Mouse (Mus musculus): ENCODE results near the gene Gnai3. TPM values are rescaled to one million over a fixed set of nuclear protein-coding genes. Genes with fewer than 3 reads are reported as not detected.

Gnai3 gene
- polyA plus RNA-seq, 1 experiment, result not detected

DNA sequence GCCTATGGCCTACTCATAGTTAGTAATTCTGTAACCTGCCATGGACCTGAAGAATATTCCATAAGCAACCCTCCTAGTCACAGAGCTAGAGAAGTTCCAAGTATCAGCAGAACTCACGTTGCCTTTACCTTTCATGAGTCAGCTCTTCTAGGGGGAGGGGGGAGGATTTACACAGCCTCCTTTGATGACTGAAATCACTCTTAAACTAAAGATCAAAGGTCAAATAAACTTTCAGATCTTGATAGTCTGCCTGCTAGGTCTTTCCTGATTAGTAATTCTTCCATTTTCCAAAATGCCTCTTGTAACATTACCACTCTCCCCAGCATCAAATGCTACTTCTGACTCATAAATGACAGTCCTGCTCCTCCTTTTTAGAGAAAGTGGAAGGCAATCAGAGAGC, 21.8 kb downstream of the Gnai3 start:
- Histone ChIP-seq H3K27ac (ENCODE audit: insufficient read depth, low read depth, low read length) (no peak overlapping the region), H3K4me3 (ENCODE audit: insufficient read depth, low read depth, low read length) (no peak overlapping the region), H3K4me1 (ENCODE audit: control insufficient read depth, insufficient read depth, low read length) (peaks cover 2% of the 10 kb centered on the region; the same call in 1 of the 2 replicates)
- WGBS, result 49% methylated on average over 1 of the region's 1 CpGs
- no peak for TF ChIP-seq POLR2A (IDR thresholded peaks at IDR 0.05; ENCODE audit: insufficient read depth, low read depth, low read length)
- no peak for TF ChIP-seq CTCF (IDR thresholded peaks at IDR 0.05; ENCODE audit: insufficient read depth, low read depth, low read length)

DNA sequence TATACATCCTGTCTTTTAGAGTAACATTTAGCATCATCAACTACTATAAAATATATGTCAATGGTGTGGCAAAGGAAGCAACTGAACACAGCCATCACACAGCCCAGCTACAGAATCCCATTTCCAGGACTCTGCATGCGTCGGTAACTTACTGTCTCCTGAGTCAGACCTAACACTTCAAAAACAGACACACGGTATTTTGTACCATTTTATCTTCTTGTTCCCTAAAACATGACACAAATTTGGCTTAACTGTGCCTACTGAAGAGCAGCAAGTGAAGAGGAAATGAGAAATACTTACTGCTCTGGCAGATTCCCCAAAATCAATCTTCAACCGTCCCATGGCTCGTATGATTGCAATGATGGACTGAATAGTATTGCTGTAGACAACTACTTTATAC, 22.7 kb downstream of the Gnai3 start:
- Histone ChIP-seq H3K27ac (ENCODE audit: insufficient read depth, low read depth, low read length) (no peak overlapping the region), H3K4me3 (ENCODE audit: insufficient read depth, low read depth, low read length) (no peak overlapping the region), H3K4me1 (ENCODE audit: control insufficient read depth, insufficient read depth, low read length) (no peaks in the 10 kb centered on the region)
- WGBS, result 67% methylated on average over 5 of the region's 5 CpGs
- no peak for TF ChIP-seq POLR2A (IDR thresholded peaks at IDR 0.05; ENCODE audit: insufficient read depth, low read depth, low read length)
- no peak for TF ChIP-seq CTCF (IDR thresholded peaks at IDR 0.05; ENCODE audit: insufficient read depth, low read depth, low read length)

DNA sequence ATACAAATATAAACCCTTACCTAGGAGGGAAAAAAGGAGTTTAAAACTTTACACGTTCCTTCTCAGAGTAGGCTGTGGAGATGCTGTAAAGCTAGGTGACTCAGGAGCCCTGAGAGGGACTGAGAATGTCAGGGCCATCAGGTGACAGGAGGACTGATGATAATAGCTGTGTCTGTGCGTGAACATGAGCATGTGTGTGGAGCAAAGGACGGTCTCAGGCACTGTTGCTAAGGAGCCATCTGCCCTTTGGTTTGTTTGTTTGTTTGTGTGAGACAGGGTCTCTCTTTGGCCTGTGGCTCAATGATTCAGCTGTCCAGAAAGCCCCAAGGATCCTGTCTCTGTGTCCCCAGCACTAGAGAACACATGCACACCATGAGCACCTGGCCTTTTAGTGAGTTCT, 24.8 kb downstream of the Gnai3 start:
- H3K4me3 ChIP-seq (ENCODE audit: insufficient read depth, low read depth, low read length), result no peak overlapping the region
- no peak overlapping the region for H3K27ac ChIP-seq (ENCODE audit: insufficient read depth, low read depth, low read length)
- TF ChIP-seq POLR2A (IDR thresholded peaks at IDR 0.05; ENCODE audit: insufficient read depth, low read depth, low read length) (no peak), CTCF (IDR thresholded peaks at IDR 0.05; ENCODE audit: insufficient read depth, low read depth, low read length) (no peak)
- no peaks in the 10 kb centered on the region for H3K4me1 ChIP-seq (ENCODE audit: control insufficient read depth, insufficient read depth, low read length)
- 63% methylated on average over 3 of the region's 3 CpGs for WGBS

DNA sequence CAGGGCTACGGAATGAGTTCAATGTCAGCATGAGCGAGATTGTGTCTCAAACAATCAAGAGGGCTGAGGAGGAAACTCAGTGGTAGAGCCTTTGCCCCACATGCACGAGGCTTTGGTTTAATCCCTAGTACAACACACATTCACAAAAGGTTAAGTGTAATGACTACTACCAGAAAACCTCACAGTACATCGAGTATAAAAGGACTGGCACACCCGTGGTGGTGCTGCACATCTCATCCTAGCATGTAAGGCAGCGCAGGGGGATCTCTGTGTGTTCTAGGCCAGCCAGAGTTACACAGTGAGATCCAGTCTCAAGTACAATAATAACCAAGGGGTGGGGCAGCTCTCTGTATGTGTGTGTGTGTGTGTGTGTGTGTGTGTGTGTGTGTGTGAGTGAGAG, 28.5 kb downstream of the Gnai3 start:
- Histone ChIP-seq H3K4me1 (ENCODE audit: control insufficient read depth, insufficient read depth, low read length) (peaks cover 2% of the 10 kb centered on the region; the same call in 1 of the 2 replicates), H3K4me3 (ENCODE audit: insufficient read depth, low read depth, low read length) (no peak overlapping the region), H3K27ac (ENCODE audit: insufficient read depth, low read depth, low read length) (no peak overlapping the region)
- TF ChIP-seq CTCF (IDR thresholded peaks at IDR 0.05; ENCODE audit: insufficient read depth, low read depth, low read length) (no peak), POLR2A (IDR thresholded peaks at IDR 0.05; ENCODE audit: insufficient read depth, low read depth, low read length) (no peak)
- WGBS, result 82% methylated on average over 6 of the region's 6 CpGs

DNA sequence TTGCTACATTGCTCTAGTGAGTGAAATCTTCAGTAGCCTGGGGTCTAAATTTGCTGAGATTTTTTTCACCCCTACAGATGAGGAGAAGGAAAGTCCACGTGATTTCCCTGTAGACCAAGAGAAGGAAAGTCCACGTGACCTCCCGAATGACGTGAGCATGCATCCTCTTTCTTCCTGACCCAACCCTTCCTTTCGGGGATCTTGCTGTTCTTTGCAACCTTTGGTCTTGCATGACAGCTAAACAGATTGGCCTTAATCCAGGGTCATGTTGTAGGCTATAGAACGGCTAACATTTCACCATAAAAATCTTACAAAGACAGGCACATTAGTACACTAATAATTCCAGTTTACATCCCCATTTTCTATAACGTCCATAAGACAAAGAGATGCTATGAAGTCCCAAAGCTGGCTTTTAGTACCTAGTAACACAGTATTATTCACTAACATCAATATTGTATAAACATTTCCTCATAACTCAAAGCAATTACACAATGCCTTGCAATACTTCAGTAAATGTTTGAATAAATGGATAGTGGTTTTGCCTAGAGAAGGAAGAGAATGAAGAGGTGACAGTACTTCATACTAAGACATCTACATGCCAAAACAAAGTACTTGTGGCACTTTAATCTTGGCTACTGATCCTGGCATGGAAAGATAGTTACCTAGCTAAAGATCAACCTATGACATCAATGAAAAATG, 32.2 kb downstream of the Gnai3 start:
- no peak for TF ChIP-seq CTCF (IDR thresholded peaks at IDR 0.05; ENCODE audit: insufficient read depth, low read depth, low read length)
- TF ChIP-seq POLR2A (IDR thresholded peaks at IDR 0.05; ENCODE audit: insufficient read depth, low read depth, low read length), result no peak
- no peak overlapping the region for H3K27ac ChIP-seq (ENCODE audit: insufficient read depth, low read depth, low read length)
- WGBS, result 85% methylated on average over 7 of the region's 7 CpGs
- no peak overlapping the region for H3K4me3 ChIP-seq (ENCODE audit: insufficient read depth, low read depth, low read length)
- H3K4me1 ChIP-seq (ENCODE audit: control insufficient read depth, insufficient read depth, low read length), result peaks cover 2% of the 10 kb centered on the region; the same call in 1 of the 2 replicates

DNA sequence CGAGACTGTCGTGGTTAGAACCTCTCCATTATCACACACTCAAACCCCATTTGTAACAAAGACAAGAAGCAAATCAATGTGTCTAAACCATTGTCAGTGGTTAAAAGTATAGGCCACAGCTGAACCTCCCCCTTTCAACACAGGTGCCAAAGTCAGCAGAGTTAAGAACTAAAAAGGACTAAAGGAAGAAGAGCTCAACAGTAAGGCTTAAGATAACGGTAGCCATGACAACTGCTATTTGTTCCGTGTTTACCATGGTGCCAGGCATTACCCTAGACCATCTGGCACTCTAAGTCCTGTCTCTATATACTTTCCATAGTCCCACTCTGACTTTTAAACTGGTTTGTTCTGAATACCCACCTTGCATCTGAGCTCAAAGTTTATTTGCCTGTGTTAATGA, 33.3 kb downstream of the Gnai3 start:
- no peak for TF ChIP-seq POLR2A (IDR thresholded peaks at IDR 0.05; ENCODE audit: insufficient read depth, low read depth, low read length)
- TF ChIP-seq CTCF (IDR thresholded peaks at IDR 0.05; ENCODE audit: insufficient read depth, low read depth, low read length), result no peak
- no peak overlapping the region for H3K27ac ChIP-seq (ENCODE audit: insufficient read depth, low read depth, low read length)
- H3K4me1 ChIP-seq (ENCODE audit: control insufficient read depth, insufficient read depth, low read length), result peaks cover 2% of the 10 kb centered on the region; the same call in 1 of the 2 replicates
- WGBS, result 41% methylated on average over 4 of the region's 4 CpGs
- H3K4me3 ChIP-seq (ENCODE audit: insufficient read depth, low read depth, low read length), result no peak overlapping the region

DNA sequence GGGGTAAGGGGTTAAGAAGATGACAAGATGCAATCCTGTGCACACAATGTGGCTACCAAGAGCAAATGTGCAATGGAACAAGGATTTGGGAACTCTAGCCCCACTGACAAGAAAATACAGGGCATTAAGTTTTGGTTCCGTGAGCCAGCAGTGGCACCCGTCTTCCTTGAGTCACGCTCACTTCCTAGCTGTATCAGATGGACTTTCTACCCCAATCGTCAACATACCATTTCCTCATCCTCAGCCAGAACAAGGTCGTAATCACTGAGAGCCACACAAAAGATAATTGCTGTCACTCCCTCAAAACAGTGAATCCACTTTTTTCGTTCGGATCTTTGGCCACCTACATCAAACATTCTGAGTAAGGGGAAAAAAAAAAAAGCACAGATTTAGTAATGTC, 33.7 kb downstream of the Gnai3 start:
- Histone ChIP-seq H3K27ac (ENCODE audit: insufficient read depth, low read depth, low read length) (no peak overlapping the region), H3K4me1 (ENCODE audit: control insufficient read depth, insufficient read depth, low read length) (peaks cover 2% of the 10 kb centered on the region; the same call in 1 of the 2 replicates), H3K4me3 (ENCODE audit: insufficient read depth, low read depth, low read length) (no peak overlapping the region)
- 42% methylated on average over 7 of the region's 7 CpGs for WGBS
- TF ChIP-seq CTCF (IDR thresholded peaks at IDR 0.05; ENCODE audit: insufficient read depth, low read depth, low read length), result no peak

DNA sequence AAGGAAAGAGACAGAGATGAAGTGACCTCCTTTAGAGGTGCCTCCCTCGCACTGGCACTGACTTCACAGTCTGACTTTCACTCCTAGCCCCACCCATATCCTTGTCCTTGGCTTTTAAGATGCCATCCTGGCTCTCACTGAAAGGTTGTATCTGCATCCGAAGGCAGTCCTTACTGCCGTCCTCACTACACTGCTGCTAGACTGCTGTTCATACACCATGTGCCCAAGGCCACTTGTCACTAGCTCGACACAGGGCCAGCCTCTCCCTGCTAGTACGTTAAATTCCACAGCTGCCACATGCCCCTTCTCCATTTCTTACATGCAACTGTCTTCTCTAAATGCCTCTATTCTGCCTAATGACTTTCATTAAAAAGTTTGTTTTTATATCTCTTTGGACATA, 34.6 kb downstream of the Gnai3 start:
- Histone ChIP-seq H3K27ac (ENCODE audit: insufficient read depth, low read depth, low read length) (no peak overlapping the region; the same call in 1 of the 2 replicates), H3K4me3 (ENCODE audit: insufficient read depth, low read depth, low read length) (no peak overlapping the region), H3K4me1 (ENCODE audit: control insufficient read depth, insufficient read depth, low read length) (peaks cover 2% of the 10 kb centered on the region; the same call in 1 of the 2 replicates)
- TF ChIP-seq POLR2A (IDR thresholded peaks at IDR 0.05; ENCODE audit: insufficient read depth, low read depth, low read length) (no peak), CTCF (IDR thresholded peaks at IDR 0.05; ENCODE audit: insufficient read depth, low read depth, low read length) (no peak)
- WGBS, result 77% methylated on average over 5 of the region's 5 CpGs

DNA sequence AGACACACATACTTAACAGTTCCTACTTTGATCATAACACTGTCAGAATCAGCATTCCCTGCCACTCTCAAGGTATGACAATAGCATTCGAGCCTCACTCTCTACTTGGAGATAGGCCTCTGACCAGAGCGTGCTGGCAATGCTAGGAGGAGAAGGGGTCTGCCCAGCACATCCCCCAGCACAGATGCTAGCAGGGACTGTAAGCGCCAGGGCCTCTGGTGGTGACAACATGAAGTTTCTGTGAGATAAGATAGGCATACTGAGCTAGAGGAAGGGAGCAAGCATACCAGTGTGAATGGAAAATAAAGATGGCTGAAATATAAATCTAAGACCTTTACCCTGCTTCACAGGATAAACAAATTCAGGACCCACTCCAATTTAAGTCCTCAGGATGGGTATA, 40.7 kb downstream of the Gnai3 start:
- TF ChIP-seq CTCF (IDR thresholded peaks at IDR 0.05; ENCODE audit: insufficient read depth, low read depth, low read length) (no peak), POLR2A (IDR thresholded peaks at IDR 0.05; ENCODE audit: insufficient read depth, low read depth, low read length) (no peak)
- no peak overlapping the region for H3K27ac ChIP-seq (ENCODE audit: insufficient read depth, low read depth, low read length)
- peaks cover 13% of the 10 kb centered on the region for H3K4me1 ChIP-seq (ENCODE audit: control insufficient read depth, insufficient read depth, low read length)
- 90% methylated on average over 3 of the region's 3 CpGs for WGBS
- no peak overlapping the region for H3K4me3 ChIP-seq (ENCODE audit: insufficient read depth, low read depth, low read length)

Data from olfactory bulb, adult 2 months (tissue).